8 mouse cellular contexts compared by ENCODE assay signal in genomic region chr11:102061236-102061940, GRCm38 (mm10). TPM values are rescaled to one million over a fixed set of nuclear protein-coding genes. Genes with fewer than 3 reads are reported as not detected.
DNase-seq lines count a peak whose midpoint lies in the region; ATAC-seq lines count a peak whose summit lies in the region.

No protein-coding gene starts in this region.

- WGBS in intestine, embryonic 15.5 days, result 4% methylated on average over 23 of the region's 23 CpGs

- ATAC-seq in intestine, embryonic 15.5 days, result peak; percentile 76
- ATAC-seq in megakaryocyte-erythroid progenitor cell, adult 5-6 weeks (replicated peaks; ENCODE audit: low FRiP score, low TSS enrichment, poor library complexity, severe bottlenecking), result peak; percentile 63

- H3K4me2 ChIP-seq in intestine, embryonic 15.5 days (replicated peaks), result peak overlapping the region; percentile 87

- DNase-seq in adrenal gland, adult 18-20 months (ENCODE audit: low spot score in 2 of 2), result peak; percentile 69 to 80
- peak; percentile 80 for DNase-seq in embryo, embryonic 11 days
- peak; percentile 70 to 71 for DNase-seq in gastrocnemius, postnatal 36 days
- peak; percentile 82 to 88 for DNase-seq in left cerebral cortex, postnatal 14 days (ENCODE audit: low spot score in 2 of 2)
- peak; percentile 74 for DNase-seq in right cerebral cortex, postnatal 25 days
- DNase-seq in yolk sac, embryonic 10.5 days (ENCODE audit: low spot score), result peak; percentile 62

- H3K4me1 ChIP-seq in intestine, embryonic 15.5 days (replicated peaks), result peaks cover 6% of the 10 kb centered on the region

- no peaks in the 10 kb centered on the region for H3K36me3 ChIP-seq in intestine, embryonic 15.5 days

- H3K9ac ChIP-seq in intestine, embryonic 15.5 days, result no peak overlapping the region

- H3K4me3 ChIP-seq in intestine, embryonic 15.5 days (replicated peaks), result peak overlapping the region; percentile 35

- no peak overlapping the region for H3K27ac ChIP-seq in intestine, embryonic 15.5 days

- H3K27me3 ChIP-seq in intestine, embryonic 15.5 days (replicated peaks), result no peaks in the 10 kb centered on the region

- intact Hi-C loops in gastrocnemius, postnatal 36 days (cut with DNase I), result loop anchor here (2.0 kb wide), 2 partner anchors 27 to 77 kb away; partner anchors contain the start of gene Mpp2
- intact Hi-C loops in left cerebral cortex, postnatal 14 days (cut with DNase I), result loop anchor here (1.0 to 5.0 kb wide), 2 partner anchors 27 to 76 kb away; partner anchors contain the start of gene Mpp2

- no peaks in the 10 kb centered on the region for H3K9me3 ChIP-seq in intestine, embryonic 15.5 days

RNA-seq across cellular contexts. Expression of gene Cd300lg, which starts 20.1 kb away (rescaled TPM):
- total RNA-seq in adrenal gland, adult 18-20 months (2021), result 10 to 100 TPM; 32.4 to 33.4 TPM
- 10 to 100 TPM; 17.6 to 18.2 TPM for total RNA-seq in gastrocnemius, postnatal 36 days (2021)
- 0.98 and 1.6 TPM in 2 replicates for polyA plus RNA-seq in intestine, embryonic 15.5 days (2015; fragmentation: Nextera tagmentation; extraction: Ambion mirVana)
- not detected for total RNA-seq in left cerebral cortex, postnatal 14 days (2021)
- total RNA-seq in megakaryocyte-erythroid progenitor cell, adult 5-6 weeks (2014; fragmentation: Nextera tagmentation), result not detected in 2 replicates
- 1.8 TPM in 1 of 2 replicates, not detected in the other for total RNA-seq in megakaryocyte-erythroid progenitor cell, adult 5-6 weeks (2017)

RNA-seq across cellular contexts. Expression of gene Mpp2, which starts 26.9 kb away (rescaled TPM):
- total RNA-seq in adrenal gland, adult 18-20 months (2021), result 10 to 100 TPM in 1 of 2 experiments, 1 to 10 TPM in 1; 8.8 to 13.0 TPM
- 1 to 10 TPM in 1 of 2 experiments, under 1 TPM in 1; 0.91 to 1.8 TPM for total RNA-seq in gastrocnemius, postnatal 36 days (2021)
- 6.2 and 6.8 TPM in 2 replicates for polyA plus RNA-seq in intestine, embryonic 15.5 days (2015; fragmentation: Nextera tagmentation; extraction: Ambion mirVana)
- 100 to 1,000 TPM; 152 to 155 TPM for total RNA-seq in left cerebral cortex, postnatal 14 days (2021)
- total RNA-seq in megakaryocyte-erythroid progenitor cell, adult 5-6 weeks (2014; fragmentation: Nextera tagmentation), result 3.2 and 3.7 TPM in 2 replicates
- total RNA-seq in megakaryocyte-erythroid progenitor cell, adult 5-6 weeks (2017), result 3.1 and 4.2 TPM in 2 replicates

RNA-seq across cellular contexts. Expression of gene Mpp3, which starts 33.1 kb away (rescaled TPM):
- total RNA-seq in adrenal gland, adult 18-20 months (2021), result 10 to 100 TPM; 10.8 to 20.2 TPM
- total RNA-seq in gastrocnemius, postnatal 36 days (2021), result 10 to 100 TPM; 26.4 to 33.6 TPM
- 7.6 and 7.9 TPM in 2 replicates for polyA plus RNA-seq in intestine, embryonic 15.5 days (2015; fragmentation: Nextera tagmentation; extraction: Ambion mirVana)
- total RNA-seq in left cerebral cortex, postnatal 14 days (2021), result 10 to 100 TPM; 50.3 to 52.0 TPM
- total RNA-seq in megakaryocyte-erythroid progenitor cell, adult 5-6 weeks (2014; fragmentation: Nextera tagmentation), result not detected in 2 replicates
- total RNA-seq in megakaryocyte-erythroid progenitor cell, adult 5-6 weeks (2017), result not detected in 2 replicates

RNA-seq across cellular contexts. Expression of gene Ppy, which starts 39.7 kb away (rescaled TPM):
- total RNA-seq in adrenal gland, adult 18-20 months (2021), result not detected
- total RNA-seq in gastrocnemius, postnatal 36 days (2021), result not detected
- polyA plus RNA-seq in intestine, embryonic 15.5 days (2015; fragmentation: Nextera tagmentation; extraction: Ambion mirVana), result 4.5 and 6.2 TPM in 2 replicates
- not detected for total RNA-seq in left cerebral cortex, postnatal 14 days (2021)
- total RNA-seq in megakaryocyte-erythroid progenitor cell, adult 5-6 weeks (2014; fragmentation: Nextera tagmentation), result not detected in 2 replicates
- total RNA-seq in megakaryocyte-erythroid progenitor cell, adult 5-6 weeks (2017), result not detected in 2 replicates

RNA-seq across cellular contexts. Expression of gene Pyy, which starts 46.2 kb away (rescaled TPM):
- not detected for total RNA-seq in adrenal gland, adult 18-20 months (2021)
- total RNA-seq in gastrocnemius, postnatal 36 days (2021), result not detected
- polyA plus RNA-seq in intestine, embryonic 15.5 days (2015; fragmentation: Nextera tagmentation; extraction: Ambion mirVana), result 57.2 and 75.0 TPM in 2 replicates
- total RNA-seq in left cerebral cortex, postnatal 14 days (2021), result not detected
- not detected in 2 replicates for total RNA-seq in megakaryocyte-erythroid progenitor cell, adult 5-6 weeks (2014; fragmentation: Nextera tagmentation)
- total RNA-seq in megakaryocyte-erythroid progenitor cell, adult 5-6 weeks (2017), result not detected in 2 replicates

Comparison
In these comparisons a context has a peak if more than half of its experiments do, and no peak if none do; other contexts are left out.
1. RNA of gene Cd300lg, which starts 20.1 kb away (total RNA-seq): 32.4 to 33.4 TPM in adrenal gland, adult 18-20 months and 17.6 to 18.2 TPM in gastrocnemius, postnatal 36 days; 1.8 TPM in megakaryocyte-erythroid progenitor cell, adult 5-6 weeks and not detected in left cerebral cortex, postnatal 14 days; every median in the first group is over 4 times any median in the second.
2. RNA of gene Mpp2, which starts 26.9 kb away (total RNA-seq): 152 to 155 TPM in left cerebral cortex, postnatal 14 days; 8.8 to 13.0 TPM in adrenal gland, adult 18-20 months, 3.1 to 4.2 TPM in megakaryocyte-erythroid progenitor cell, adult 5-6 weeks and 0.91 to 1.8 TPM in gastrocnemius, postnatal 36 days; every median in the first group is over 10 times any median in the second.
3. RNA of gene Mpp3, which starts 33.1 kb away (total RNA-seq): 50.3 to 52.0 TPM in left cerebral cortex, postnatal 14 days, 26.4 to 33.6 TPM in gastrocnemius, postnatal 36 days and 10.8 to 20.2 TPM in adrenal gland, adult 18-20 months; not detected in megakaryocyte-erythroid progenitor cell, adult 5-6 weeks; every median in the first group is over 10 times any median in the second.
4. Peak in every context shown above with its lines, with median percentiles within 50 percentile points of each other: DNase-seq.